Mouse (Mus musculus) erythroblast, embryonic 14.5 days (primary cell): Measurements from ENCODE around the gene Art3. TPM values are rescaled to one million over a fixed set of nuclear protein-coding genes. Genes with fewer than 3 reads are reported as not detected.
"Not testable (repeated sequence)": the region's sequence is repeated elsewhere in the genome, so short reads cannot be mapped to it uniquely, and the experiment has no call there.

Source experiments
- H3K27me3 ChIP-seq: 2 replicates; pipeline ENCODE4 v1.6.1; 2012; ENCODE audit warnings: inconsistent platforms; ENCODE audit not compliant: control insufficient read depth
- H3K36me3 ChIP-seq: 2 replicates; pipeline ENCODE4 v1.6.1; 2012; ENCODE audit warnings: mild to moderate bottlenecking, inconsistent platforms; ENCODE audit not compliant: control insufficient read depth
- H3K4me1 ChIP-seq: 2 replicates; pipeline ENCODE4 v1.6.1; 2012; ENCODE audit warnings: inconsistent platforms; ENCODE audit not compliant: control insufficient read depth
- H3K4me3 ChIP-seq: replicated peaks from 2 replicates; pipeline ENCODE3; 2012; ENCODE audit warnings: moderate library complexity, mild to moderate bottlenecking, inconsistent platforms
- H3K9me3 ChIP-seq: 2 replicates; pipeline ENCODE4 v1.6.1; 2012; ENCODE audit warnings: low read length, inconsistent platforms, mixed read lengths; ENCODE audit not compliant: control insufficient read depth
- GATA1 ChIP-seq: IDR thresholded peaks from 2 replicates; pipeline ENCODE4 v1.6.1; 2012; ENCODE audit warnings: low read length, inconsistent platforms, mixed read lengths
- TAL1 ChIP-seq: IDR thresholded peaks from 3 replicates; pipeline ENCODE4 v1.6.1; 2012; ENCODE audit warnings: low read length, inconsistent platforms, mixed read lengths
- polyA plus RNA-seq: library from polyadenylated mRNA; stranded (reverse); fragments of >175 nt; gene quantifications from 2 replicates; pipeline ENCODE4 v1.2.3, GENCODE M21; 2012

Art3 gene
- polyA plus RNA-seq, 1 experiment: not detected

- H3K4me3 ChIP-seq: no peak overlapping the region
- H3K9me3 ChIP-seq: no peaks in the 10 kb centered on the region
- TF ChIP-seq GATA1: no peak
- no peak for TF ChIP-seq TAL1
- H3K4me1 ChIP-seq: no peaks in the 10 kb centered on the region
- H3K27me3 ChIP-seq: peaks cover 11% of the 10 kb centered on the region
- H3K36me3 ChIP-seq: no peaks in the 10 kb centered on the region
Measured at GRCm38 (mm10) chr5:92327367-92327766, 4.3 kb upstream of the Art3 start.

DNA sequence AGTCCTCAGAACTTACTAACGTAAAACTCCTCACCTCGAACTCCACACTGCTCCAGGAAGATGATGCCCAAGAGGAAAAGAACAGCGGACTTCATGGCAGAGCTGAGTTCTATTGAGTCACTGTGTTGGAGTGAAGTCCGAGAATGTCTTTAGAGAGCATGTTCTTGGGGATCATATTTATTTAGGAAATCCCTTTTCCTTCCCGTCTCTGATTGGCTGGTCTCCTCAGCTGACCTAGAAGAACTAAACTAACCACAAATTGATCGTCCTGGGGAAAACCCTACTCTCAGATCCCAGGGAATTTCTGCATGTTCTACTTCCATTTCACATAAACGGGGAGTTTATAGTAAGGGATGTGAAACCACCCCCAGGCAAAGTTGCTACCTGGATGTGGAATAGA is 3.7 kb upstream of the Art3 start, which contains the start of gene Cxcl9:
TSS of gene Cxcl9 (minus strand) at position 151 of the 400 bp plus-strand sequence.
- TF ChIP-seq GATA1 (no peak), TAL1 (no peak)
- Histone ChIP-seq H3K9me3 (no peaks in the 10 kb centered on the region), H3K36me3 (no peaks in the 10 kb centered on the region), H3K4me1 (no peaks in the 10 kb centered on the region), H3K27me3 (peaks cover 11% of the 10 kb centered on the region), H3K4me3 (no peak within 1 kb of the TSS)

DNA sequence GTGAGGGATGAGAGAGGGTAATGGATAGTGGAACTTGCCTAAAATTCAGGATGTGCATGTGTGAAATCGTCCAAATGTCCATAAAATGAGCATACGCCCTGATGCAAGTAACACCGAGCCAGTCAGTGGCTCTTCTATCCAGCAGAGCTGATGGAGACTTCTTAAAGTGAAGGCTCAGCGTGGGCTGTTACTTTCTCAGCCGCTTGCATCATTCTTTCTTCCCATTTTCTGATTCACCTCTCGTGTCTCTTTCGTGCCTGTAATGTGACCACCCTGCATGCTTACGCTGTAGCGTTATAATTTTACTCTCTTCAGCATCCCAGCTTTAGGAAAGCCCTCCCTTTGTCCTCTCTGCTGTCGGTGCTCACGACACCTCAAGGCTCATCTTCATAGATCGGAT is 505 bp upstream of the Art3 start:
- Histone ChIP-seq H3K36me3 (no peaks in the 10 kb centered on the region), H3K4me1 (no peaks in the 10 kb centered on the region), H3K9me3 (no peaks in the 10 kb centered on the region), H3K27me3 (peaks cover 11% of the 10 kb centered on the region), H3K4me3 (no peak overlapping the region)
- TF ChIP-seq GATA1 (no peak), TAL1 (no peak)

DNA sequence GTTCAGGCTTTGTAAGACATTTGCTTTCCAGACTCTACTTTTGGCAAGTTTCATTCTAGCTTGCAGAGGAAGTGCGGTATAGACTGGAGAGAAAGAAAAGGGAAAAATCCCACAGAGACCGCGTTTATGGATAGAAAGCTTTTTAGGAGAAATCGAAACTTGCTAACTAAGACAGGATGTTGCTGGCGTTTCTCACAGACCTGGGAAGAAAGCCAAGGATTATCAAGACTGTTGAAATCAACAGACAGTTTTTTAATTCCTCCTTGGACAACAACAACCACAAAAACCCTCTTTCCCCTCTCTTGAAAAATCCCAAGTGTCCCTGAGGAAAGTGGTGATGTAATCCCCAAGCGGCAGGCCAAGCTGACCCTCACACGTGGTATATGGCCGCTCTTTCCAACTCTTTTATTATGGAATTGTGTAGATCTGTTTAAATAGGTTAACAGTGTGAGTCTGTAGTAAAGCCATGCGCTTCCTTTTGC is 773 bp downstream of the Art3 start:
- H3K36me3 ChIP-seq: no peaks in the 10 kb centered on the region
- H3K4me3 ChIP-seq: no peak overlapping the region
- TF ChIP-seq GATA1 (no peak), TAL1 (no peak)
- no peaks in the 10 kb centered on the region for H3K4me1 ChIP-seq
- peaks cover 6% of the 10 kb centered on the region; the same call in 1 of the 2 replicates for H3K27me3 ChIP-seq
- no peaks in the 10 kb centered on the region for H3K9me3 ChIP-seq

GRCm38 (mm10) chr5:92336743-92337142 is 5.1 kb downstream of the Art3 start:
- Histone ChIP-seq H3K9me3 (no peaks in the 10 kb centered on the region), H3K36me3 (no peaks in the 10 kb centered on the region), H3K4me1 (no peaks in the 10 kb centered on the region), H3K4me3 (no peak overlapping the region), H3K27me3 (no peaks in the 10 kb centered on the region)
- no peak for TF ChIP-seq GATA1
- TF ChIP-seq TAL1: no peak

DNA sequence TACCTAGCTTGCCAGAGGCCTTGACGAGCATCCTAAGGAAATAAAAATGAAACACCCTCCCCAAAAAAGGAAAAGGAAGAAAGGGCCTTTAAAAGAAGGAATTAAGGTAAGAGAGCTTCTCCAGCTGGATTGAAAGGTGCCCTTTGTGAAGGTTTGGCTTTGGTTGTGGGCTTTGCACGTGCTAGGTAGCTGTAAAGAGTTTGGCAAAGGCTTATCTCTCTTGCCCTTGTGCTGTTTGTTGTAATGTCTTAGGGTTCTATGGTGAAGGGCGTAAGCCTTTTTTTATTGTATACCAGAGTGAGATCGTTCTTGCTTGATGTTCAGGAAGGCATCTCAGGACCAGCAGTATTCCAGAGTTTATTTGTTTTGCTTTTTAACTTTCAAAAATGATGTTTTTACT is 9.0 kb downstream of the Art3 start:
- H3K4me3 ChIP-seq: no peak overlapping the region
- H3K36me3 ChIP-seq: no peaks in the 10 kb centered on the region
- no peak for TF ChIP-seq GATA1
- TF ChIP-seq TAL1: no peak
- no peaks in the 10 kb centered on the region for H3K9me3 ChIP-seq
- no peaks in the 10 kb centered on the region for H3K27me3 ChIP-seq
- no peaks in the 10 kb centered on the region for H3K4me1 ChIP-seq

GRCm38 (mm10) chr5:92345006-92345405 is 13.4 kb downstream of the Art3 start:
- no peak for TF ChIP-seq TAL1
- TF ChIP-seq GATA1: no peak
- Histone ChIP-seq H3K4me1 (peaks cover 22% of the 10 kb centered on the region), H3K36me3 (no peaks in the 10 kb centered on the region), H3K27me3 (peaks cover 10% of the 10 kb centered on the region), H3K9me3 (no peaks in the 10 kb centered on the region), H3K4me3 (no peak overlapping the region)

DNA sequence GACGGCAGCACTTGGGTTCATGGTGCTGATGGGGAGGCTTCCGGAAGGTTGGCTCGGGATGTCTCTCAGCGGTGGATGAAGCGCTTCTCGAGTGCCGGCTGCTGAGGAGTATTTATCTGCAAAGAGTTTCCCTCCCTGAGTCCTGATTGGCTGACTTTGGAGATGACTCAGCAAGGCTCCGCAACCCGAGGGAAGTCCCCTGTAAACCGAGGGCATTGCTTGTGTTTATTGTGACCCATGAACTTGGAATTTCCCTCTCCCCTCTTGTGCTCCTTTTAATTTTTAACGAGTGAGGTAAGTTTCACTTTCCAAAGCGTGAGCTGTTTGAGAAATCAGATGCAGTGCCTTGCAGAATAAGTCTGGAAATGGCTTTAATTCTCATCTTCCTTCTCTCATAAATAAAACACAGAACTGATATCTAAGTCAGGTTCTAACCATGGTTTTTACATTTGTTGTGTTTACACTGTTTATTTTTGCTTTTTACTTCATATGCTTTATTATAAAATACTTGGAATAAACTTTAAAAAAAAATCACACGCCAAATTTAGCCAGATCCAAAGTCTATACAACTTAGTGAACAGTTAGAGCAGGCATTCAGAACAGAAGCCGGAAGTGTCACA is 17.3 kb downstream of the Art3 start, which contains the start of gene Cxcl10:
TSS of gene Cxcl10 (minus strand) at position 96 of the 620 bp plus-strand sequence.
- Histone ChIP-seq H3K36me3 (no peaks in the 10 kb centered on the region), H3K9me3 (no peaks in the 10 kb centered on the region), H3K27me3 (peaks cover 10% of the 10 kb centered on the region), H3K4me1 (peaks cover 24% of the 10 kb centered on the region), H3K4me3 (peak within 1 kb of the TSS; percentile 29)
- TF ChIP-seq GATA1 (no peak), TAL1 (no peak)

GRCm38 (mm10) chr5:92349731-92350130 is 18.1 kb downstream of the Art3 start:
- peaks cover 24% of the 10 kb centered on the region for H3K4me1 ChIP-seq
- peaks cover 10% of the 10 kb centered on the region for H3K27me3 ChIP-seq
- no peak overlapping the region for H3K4me3 ChIP-seq
- no peaks in the 10 kb centered on the region for H3K36me3 ChIP-seq
- no peaks in the 10 kb centered on the region for H3K9me3 ChIP-seq
- TF ChIP-seq GATA1 (no peak), TAL1 (no peak)

- H3K4me3 ChIP-seq, H3K9me3 ChIP-seq, H3K36me3 ChIP-seq, H3K27me3 ChIP-seq: not testable (repeated sequence)
- peaks cover 20% of the 10 kb centered on the region for H3K4me1 ChIP-seq
Measured at GRCm38 (mm10) chr5:92352716-92353115, 21.1 kb downstream of the Art3 start.
